Mouse (Mus musculus): ENCODE results near the gene Lamc1.

DNA sequence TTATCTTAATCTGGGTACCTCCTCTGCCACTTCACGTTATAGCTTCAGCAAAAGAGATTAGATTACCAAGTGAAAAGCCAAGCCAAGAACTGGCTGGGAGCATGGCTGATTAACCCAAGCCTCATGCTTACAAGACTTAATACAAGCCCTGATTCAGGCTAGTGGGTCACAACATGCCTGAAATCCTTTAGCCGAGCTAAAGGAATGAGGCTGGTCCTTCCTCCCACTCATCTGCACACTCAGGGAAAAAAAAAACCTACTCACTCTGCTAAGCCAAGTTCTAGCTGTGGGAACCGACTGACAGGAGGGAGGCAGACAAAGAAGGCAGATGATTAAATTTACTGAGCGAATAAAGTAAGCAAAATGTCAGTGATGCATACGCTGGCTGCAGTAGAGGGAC is 65.7 kb downstream of the Lamc1 start:
- TF ChIP-seq POLR2A (IDR thresholded peaks at IDR 0.05; ENCODE audit: borderline replicate concordance, extremely low read depth, low read depth, low read length), result no peak
- TF ChIP-seq CTCF (IDR thresholded peaks at IDR 0.05; ENCODE audit: insufficient read depth, low read length), result no peak
